Comparison of ENCODE assay signal across 9 mouse cellular contexts in the genomic region with DNA sequence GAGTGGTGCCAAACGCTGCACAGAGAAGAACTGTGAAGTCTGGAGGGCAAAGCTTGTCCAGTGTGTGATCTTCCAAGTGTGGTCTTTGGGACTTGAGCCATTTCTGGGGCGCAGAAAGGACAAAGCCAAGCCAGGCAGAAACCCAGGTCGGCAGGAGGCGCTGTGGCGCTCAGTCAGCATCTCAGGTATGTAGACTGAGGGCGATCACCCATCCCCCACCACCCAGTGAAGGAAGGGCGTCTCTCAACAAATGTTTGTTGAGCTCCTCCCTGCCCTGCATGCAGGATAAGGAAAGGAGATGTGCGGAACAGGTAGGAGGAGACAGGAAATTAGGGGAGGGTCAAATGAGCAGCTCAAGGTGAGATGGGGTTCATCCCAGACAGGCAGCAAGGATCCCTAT. TPM values are rescaled to one million over a fixed set of nuclear protein-coding genes. Genes with fewer than 3 reads are reported as not detected.
A peak's percentile ranks its signal among the peaks of the same experiment; 100 is the strongest.
DNase-seq lines count a peak whose midpoint lies in the region; ATAC-seq and TF ChIP-seq lines count a peak whose summit lies in the region.
"Had no signal": no experiment of that assay in that cellular context is flagged by ENCODE, and none has a peak within 500 bp of the region (broad histone marks: within the 10 kb centered on the region; RNA-seq: fewer than 3 reads in every experiment).

No protein-coding gene starts in this region.

- no peak overlapping the region for H3K4me3 ChIP-seq in forebrain, postnatal 0 days (ENCODE audit: low read depth, low read length)
- no peak overlapping the region for H3K4me3 ChIP-seq in forebrain, embryonic 12.5 days (replicated peaks)
- H3K4me3 ChIP-seq: limb, embryonic 12.5 days had no signal

- no peak overlapping the region for H3K4me2 ChIP-seq in forebrain, postnatal 0 days (ENCODE audit: low read depth)
- no peak overlapping the region for H3K4me2 ChIP-seq in forebrain, embryonic 12.5 days
- H3K4me2 ChIP-seq: limb, embryonic 12.5 days had no signal

- H3K9ac ChIP-seq in forebrain, postnatal 0 days: no peak overlapping the region
- H3K9ac ChIP-seq in forebrain, embryonic 12.5 days: no peak overlapping the region
- H3K9ac ChIP-seq: limb, embryonic 12.5 days had no signal

- ATAC-seq in forebrain, postnatal 0 days: no peak
- no peak for ATAC-seq in forebrain, embryonic 12.5 days (ENCODE audit: low FRiP score)

- no peak for DNase-seq in forebrain, postnatal 0 days
- DNase-seq in urinary bladder, postnatal 14 days (ENCODE audit: low spot score): peak; percentile 50
- no peak for DNase-seq in urinary bladder, postnatal 36 days (ENCODE audit: low spot score in 2 of 2)
- DNase-seq in kidney, postnatal 10 days: peak; percentile 61
- DNase-seq in testis, postnatal 10 days (ENCODE audit: low spot score): peak; percentile 62
- DNase-seq in ovary, adult 18-20 months (ENCODE audit: low spot score): no peak
- DNase-seq in layer of hippocampus, adult 8-10 months (ENCODE audit: low spot score in 2 of 2): no peak

- no peaks in the 10 kb centered on the region for H3K9me3 ChIP-seq in forebrain, postnatal 0 days (ENCODE audit: low read length)
- no peaks in the 10 kb centered on the region for H3K9me3 ChIP-seq in forebrain, embryonic 12.5 days
- H3K9me3 ChIP-seq: limb, embryonic 12.5 days had no signal

- TF ChIP-seq CTCF in forebrain, postnatal 0 days (IDR thresholded peaks at IDR 0.05; ENCODE audit: low read depth): peak; percentile 33; the same call in 1 of the 2 replicates

- no peak overlapping the region for H3K27ac ChIP-seq in forebrain, postnatal 0 days (ENCODE audit: low read depth, low read length)
- H3K27ac ChIP-seq in forebrain, embryonic 12.5 days: no peak overlapping the region
- H3K27ac ChIP-seq: limb, embryonic 12.5 days had no signal

- peaks cover 25% of the 10 kb centered on the region for H3K27me3 ChIP-seq in forebrain, postnatal 0 days (ENCODE audit: insufficient read depth, low read length)
- H3K27me3 ChIP-seq in forebrain, embryonic 12.5 days: peaks cover 77% of the 10 kb centered on the region

- peaks cover 3% of the 10 kb centered on the region; the same call in 1 of the 2 replicates for H3K4me1 ChIP-seq in forebrain, postnatal 0 days (ENCODE audit: insufficient read depth)
- peaks cover 37% of the 10 kb centered on the region for H3K4me1 ChIP-seq in forebrain, embryonic 12.5 days

- no peaks in the 10 kb centered on the region for H3K36me3 ChIP-seq in forebrain, postnatal 0 days (ENCODE audit: insufficient read depth)
- no peaks in the 10 kb centered on the region for H3K36me3 ChIP-seq in forebrain, embryonic 12.5 days (replicated peaks)
- H3K36me3 ChIP-seq: limb, embryonic 12.5 days had no signal

- 11% methylated on average over 8 of the region's 8 CpGs for WGBS in forebrain, postnatal 0 days
- WGBS in forebrain, embryonic 12.5 days: 8% methylated on average over 8 of the region's 8 CpGs

RNA-seq across cellular contexts. Expression of a gene that starts 24.8 kb away (rescaled TPM):
- 29.7 and 49.5 TPM in 2 replicates for total RNA-seq in forebrain, postnatal 0 days (2014; rRNA removed)
- 3.0 and 5.0 TPM in 2 replicates for polyA plus RNA-seq in forebrain, postnatal 0 days (2015; fragmentation: Nextera tagmentation; extraction: Ambion mirVana)
- 3.3 and 3.4 TPM in 2 replicates for polyA plus RNA-seq in forebrain, embryonic 12.5 days (2016; fragmentation: Nextera tagmentation; extraction: Ambion mirVana)
- total RNA-seq in layer of hippocampus, adult 8-10 months (2022): 10 to 100 TPM; 14.6 to 21.0 (median 17.0) TPM

RNA-seq across cellular contexts. Expression of a gene that starts 34.2 kb away (rescaled TPM):
- total RNA-seq in forebrain, postnatal 0 days (2014; rRNA removed): 5.2 and 7.2 TPM in 2 replicates
- 3.7 and 6.0 TPM in 2 replicates for polyA plus RNA-seq in forebrain, postnatal 0 days (2015; fragmentation: Nextera tagmentation; extraction: Ambion mirVana)
- 2.2 and 2.9 TPM in 2 replicates for polyA plus RNA-seq in forebrain, embryonic 12.5 days (2016; fragmentation: Nextera tagmentation; extraction: Ambion mirVana)
- total RNA-seq in layer of hippocampus, adult 8-10 months (2022): 1 to 10 TPM; 2.4 to 4.0 (median 3.4) TPM

RNA-seq across cellular contexts. Expression of a gene that starts 36.5 kb away (rescaled TPM):
- total RNA-seq in forebrain, postnatal 0 days (2014; rRNA removed): 14.1 and 14.2 TPM in 2 replicates
- 12.9 and 13.4 TPM in 2 replicates for polyA plus RNA-seq in forebrain, postnatal 0 days (2015; fragmentation: Nextera tagmentation; extraction: Ambion mirVana)
- 10.3 and 12.0 TPM in 2 replicates for polyA plus RNA-seq in forebrain, embryonic 12.5 days (2016; fragmentation: Nextera tagmentation; extraction: Ambion mirVana)
- total RNA-seq in layer of hippocampus, adult 8-10 months (2022): 10 to 100 TPM; 15.6 to 20.6 (median 18.5) TPM

Comparison
In these comparisons a context has a peak if more than half of its experiments do, and no peak if none do; other contexts are left out.
1. DNase-seq: peak in urinary bladder, postnatal 14 days (single experiment), kidney, postnatal 10 days (single experiment) and testis, postnatal 10 days (single experiment); none in forebrain, postnatal 0 days (single experiment), urinary bladder, postnatal 36 days (0 of 2), ovary, adult 18-20 months (single experiment) and layer of hippocampus, adult 8-10 months (0 of 2).